Mouse (Mus musculus): ENCODE measurements at regions not wholly inside any gene's neighbourhood (a gene's known extent, or its start where the extent isn't known, plus 50 kb on each side); places are given as distances from the start of the nearest gene placed in this dataset.
"Not testable (repeated sequence)": the region's sequence is repeated elsewhere in the genome, so short reads cannot be mapped to it uniquely, and the experiment has no call there.

- DNase-seq, result no peak
These were observed 56.5 kb upstream of the Pdk3 start for GRCm38 (mm10) chrX:93888480-93888879.

GRCm38 (mm10) chrX:93888966-93889365, 57.0 kb upstream of the Pdk3 start:
- DNase-seq, result no peak

GRCm38 (mm10) chrX:93889394-93890042, 57.5 kb upstream of the Pdk3 start:
- peak; percentile 71 for DNase-seq

- no peak for DNase-seq
These were observed 65.1 kb upstream of the Pdk3 start for GRCm38 (mm10) chrX:93896838-93897820.

- no peak for DNase-seq
These were observed 65.2 kb upstream of the AU015836 start for GRCm38 (mm10) chrX:93903209-93903608.

- no peak for DNase-seq
These were observed 62.9 kb upstream of the AU015836 start for GRCm38 (mm10) chrX:93905531-93905930.

GRCm38 (mm10) chrX:93911087-93911840, 57.2 kb upstream of the AU015836 start:
- peak; percentile 74 for DNase-seq

GRCm38 (mm10) chrX:93915548-93915947, 52.9 kb upstream of the AU015836 start:
- DNase-seq, result no peak

- not testable (repeated sequence) for DNase-seq
These were observed 51.1 kb upstream of the AU015836 start for GRCm38 (mm10) chrX:93917367-93917766.
